Mouse (Mus musculus): ENCODE data around the gene Slc35e3.

Slc35e3 gene

DNA sequence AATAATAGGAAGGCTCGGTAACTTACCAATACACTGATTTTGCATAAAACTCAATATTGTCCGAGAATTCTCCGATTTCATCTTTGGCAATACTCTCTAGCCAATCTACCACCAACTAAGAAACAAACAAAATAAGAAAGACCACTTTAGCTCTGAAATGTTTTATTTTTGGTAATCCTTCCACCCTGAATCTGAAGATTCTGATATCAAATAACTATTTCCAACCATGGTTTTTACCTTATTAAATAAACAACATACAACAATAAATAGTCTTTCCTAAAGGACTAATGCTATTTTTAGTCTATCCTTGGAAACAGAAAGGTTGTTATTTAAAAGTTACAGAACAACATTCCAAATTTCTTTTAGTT lies 30.9 kb upstream of the Slc35e3 start:
- CTCF ChIA-PET, result no interaction called here

DNA sequence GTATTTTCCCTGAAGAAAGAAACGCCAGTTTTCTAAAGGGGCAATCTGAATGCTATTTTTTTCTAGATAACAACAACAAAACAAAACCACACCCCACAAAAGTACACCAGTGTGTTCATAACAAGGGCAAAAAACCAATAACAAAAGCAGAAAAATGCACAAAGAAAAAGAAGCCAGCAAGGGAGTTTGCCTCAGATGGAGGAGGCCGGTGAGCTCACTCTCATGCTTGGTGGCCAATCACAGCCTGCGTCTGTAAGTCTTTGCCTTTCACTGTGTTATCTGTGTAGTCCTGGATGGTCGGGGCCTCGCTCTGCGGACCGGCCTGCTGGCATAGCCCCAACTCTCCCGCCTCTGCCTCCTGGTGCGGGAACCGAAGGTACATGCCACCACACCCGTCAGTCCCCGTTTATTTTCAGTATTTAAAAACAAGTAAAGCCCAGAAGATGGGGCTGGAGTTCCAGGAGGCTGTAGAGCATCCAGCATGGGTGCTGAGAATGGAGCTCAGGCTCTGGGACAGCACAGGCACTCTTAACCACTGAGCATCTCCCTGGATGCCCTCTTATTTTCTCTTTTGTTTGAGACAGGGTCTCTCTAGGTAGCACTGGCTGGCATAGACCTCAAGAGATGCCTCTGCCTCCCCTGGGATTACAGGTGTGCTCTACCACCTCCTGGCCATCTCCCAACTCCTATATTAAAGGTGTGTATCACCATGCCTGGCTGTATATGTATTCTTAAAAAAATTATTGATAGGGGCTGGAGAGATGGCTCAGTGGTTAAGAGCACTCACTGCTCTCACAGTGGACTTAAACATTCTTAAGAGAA lies 30.3 kb upstream of the Slc35e3 start:
- CTCF ChIA-PET, result no interaction called here

DNA sequence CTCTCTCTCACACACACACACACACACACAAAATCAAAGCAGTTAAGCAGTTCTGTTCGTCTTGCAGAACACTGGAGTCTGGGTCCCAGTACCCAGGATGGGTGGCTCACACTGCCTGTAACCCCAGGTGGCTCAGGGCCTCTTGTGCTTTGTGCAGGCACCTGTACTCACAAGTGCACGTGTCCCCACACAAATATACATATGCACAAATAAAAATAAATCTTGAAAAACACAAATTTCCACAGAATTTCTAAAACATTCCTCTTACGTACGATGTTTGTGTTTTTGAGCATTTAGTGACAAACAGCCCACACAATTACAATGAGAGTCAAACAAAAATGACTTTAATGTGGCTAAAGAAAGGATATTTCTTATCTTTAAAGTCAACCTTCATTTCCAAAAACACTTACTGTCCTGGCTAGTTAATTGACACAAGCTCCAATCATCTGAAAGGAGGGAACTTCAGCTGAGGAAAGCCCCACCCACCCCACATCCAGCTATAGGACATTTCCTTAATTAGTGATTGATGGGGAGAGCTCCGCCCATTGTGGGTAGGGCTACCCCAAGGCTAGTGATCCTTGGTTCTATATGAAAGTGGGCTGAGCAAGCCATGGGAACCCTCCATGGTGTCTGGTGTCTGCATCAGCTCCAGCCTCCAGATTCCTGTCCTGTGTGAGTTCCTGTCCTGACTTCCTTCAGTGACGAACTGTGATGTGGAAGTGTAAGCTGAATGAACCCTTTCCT lies 29.4 kb upstream of the Slc35e3 start:
- CTCF ChIA-PET, result no interaction called here

DNA sequence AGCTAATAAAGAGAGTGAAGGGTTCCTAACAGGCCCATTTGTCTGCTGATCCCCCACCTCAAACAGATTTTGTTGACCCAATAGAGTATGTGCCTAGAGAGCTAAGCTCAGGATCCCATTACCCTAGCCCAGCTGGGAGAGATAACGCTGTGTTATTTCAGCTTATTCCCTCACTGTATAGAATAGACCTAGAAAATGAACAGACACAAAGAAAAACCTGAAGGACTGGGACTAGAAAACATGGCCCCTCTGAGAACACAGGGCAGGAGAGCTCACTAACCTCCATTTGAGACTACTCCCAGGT lies 28.6 kb upstream of the Slc35e3 start:
- CTCF ChIA-PET, result no interaction called here

DNA sequence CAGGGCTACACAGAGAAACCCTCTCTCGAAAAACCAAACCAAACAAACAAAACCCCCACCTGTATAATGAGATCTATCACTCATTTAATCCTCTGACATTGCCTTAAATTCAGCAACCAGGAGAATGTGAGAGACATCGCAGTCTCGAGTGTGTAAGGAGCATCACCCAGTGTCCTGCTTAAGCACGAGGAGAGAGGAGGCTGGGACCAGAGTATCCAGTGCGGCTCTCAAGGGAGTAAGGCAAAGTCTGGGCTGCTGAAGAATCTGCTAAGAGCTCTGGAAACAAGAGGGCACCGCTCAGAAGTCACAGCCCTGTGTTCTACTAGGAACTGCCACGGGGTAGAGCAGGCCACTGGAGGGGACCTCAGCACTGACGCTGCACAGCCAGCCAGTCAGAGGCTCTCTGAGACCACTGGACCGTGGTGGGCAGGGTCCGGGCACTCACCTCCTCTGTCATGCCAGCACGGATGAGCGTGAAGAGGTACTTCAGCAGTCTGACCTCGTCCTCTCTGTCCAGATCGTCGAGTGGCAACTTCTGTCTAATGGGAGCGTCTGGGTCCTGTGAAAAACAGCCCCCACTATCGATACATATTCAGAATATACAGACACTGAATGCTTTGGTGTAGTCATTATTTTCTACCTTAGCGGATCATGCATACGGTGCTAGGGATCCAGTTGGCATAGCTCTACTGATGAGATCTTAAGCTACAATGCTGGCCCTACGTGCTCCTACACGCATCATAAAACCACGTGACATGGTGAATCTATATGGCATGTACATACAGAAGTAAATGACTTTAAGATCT lies 28.0 kb upstream of the Slc35e3 start:
- CTCF ChIA-PET, result no interaction called here

DNA sequence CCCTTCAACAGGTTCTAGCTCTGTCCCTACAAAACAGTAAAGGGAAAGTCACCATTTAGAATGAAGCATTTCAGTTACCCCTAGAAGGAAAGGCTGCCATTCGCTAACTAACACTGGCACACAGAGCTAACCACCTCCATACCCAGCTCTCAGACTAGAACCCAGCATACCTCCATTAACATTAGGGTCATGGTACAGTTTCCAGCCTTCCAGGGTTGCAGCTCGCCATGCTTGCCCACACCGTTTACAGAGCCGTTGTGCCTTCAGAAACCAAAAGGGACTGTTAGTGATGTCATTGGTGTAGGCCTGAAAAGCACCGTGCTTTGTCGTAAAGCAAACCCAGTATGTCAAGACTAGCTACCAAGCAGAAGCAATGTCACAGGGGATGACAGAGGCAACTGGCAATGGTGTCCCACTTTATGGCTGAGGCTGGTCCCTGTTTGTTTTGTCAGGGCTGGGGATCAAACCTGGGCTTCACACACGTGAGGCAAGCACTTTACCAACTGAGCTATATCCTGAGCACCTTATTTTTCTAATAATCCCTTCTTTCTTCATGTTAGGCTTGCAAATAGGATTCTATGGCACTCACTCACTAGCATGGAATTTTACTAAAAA lies 27.0 kb upstream of the Slc35e3 start:
- CTCF ChIA-PET, result interaction anchor here (0.6 kb wide), 1 partner anchor 41 kb away, joined by 3 read pairs; no protein-coding TSS in a partner anchor

DNA sequence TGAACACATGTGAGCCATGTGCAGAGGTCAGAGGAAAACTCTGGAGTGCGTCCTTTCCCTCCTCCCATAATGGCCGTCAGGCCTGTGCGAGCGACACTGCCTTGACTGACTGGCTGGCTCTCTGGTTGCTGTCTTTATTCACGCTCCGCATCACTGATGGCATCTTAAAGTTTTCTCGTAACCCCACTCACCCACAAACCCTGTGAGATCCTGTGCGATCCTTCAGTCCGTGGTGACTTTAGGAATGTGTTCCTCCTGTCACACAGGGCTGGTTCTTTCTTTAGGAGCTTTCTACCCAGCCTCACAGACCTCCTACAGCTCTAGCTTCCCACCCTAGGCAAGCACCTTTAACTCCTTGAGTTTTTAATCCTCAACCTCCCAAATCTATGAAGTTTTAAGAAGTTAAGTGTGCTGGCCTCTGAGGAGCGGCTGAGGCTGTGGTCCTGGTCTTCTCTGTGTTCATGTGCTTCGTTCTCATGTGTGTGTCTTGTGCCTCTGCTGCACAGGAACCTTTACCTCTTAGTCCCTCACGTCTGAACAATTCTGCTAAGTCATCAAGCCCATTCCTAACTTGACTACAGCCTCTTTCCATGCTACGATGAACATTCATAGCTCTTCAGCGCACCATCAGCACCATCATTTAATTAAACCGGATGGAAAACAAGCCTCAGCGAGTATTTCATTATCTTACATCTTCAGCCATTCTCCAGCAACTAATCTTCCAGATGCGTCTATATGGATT lies 26.4 kb upstream of the Slc35e3 start:
- CTCF ChIA-PET, result interaction anchor here (0.6 kb wide), 1 partner anchor 41 kb away, joined by 3 read pairs; no protein-coding TSS in a partner anchor

DNA sequence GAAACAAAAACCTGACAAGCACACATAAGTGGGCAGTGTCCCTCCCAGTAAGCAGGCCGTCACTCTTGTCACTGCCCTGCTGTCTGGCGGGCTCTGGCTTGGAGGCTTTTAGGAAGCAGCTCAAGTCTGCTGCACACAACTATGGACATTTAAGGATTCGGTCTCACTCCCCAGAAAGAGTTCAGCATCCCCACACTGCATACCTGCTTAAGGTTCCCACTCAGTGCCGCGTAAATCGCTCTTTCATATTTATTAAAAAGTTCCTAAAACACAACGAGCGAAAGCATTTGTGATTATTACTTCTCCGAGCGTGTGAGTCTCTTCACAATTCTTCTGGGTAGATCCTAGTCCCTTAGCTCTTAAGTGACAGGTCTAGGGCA lies 25.0 kb upstream of the Slc35e3 start:
- CTCF ChIA-PET, result interaction anchor here (0.6 kb wide), 1 partner anchor 243 kb away, joined by 3 read pairs; no protein-coding TSS in a partner anchor

DNA sequence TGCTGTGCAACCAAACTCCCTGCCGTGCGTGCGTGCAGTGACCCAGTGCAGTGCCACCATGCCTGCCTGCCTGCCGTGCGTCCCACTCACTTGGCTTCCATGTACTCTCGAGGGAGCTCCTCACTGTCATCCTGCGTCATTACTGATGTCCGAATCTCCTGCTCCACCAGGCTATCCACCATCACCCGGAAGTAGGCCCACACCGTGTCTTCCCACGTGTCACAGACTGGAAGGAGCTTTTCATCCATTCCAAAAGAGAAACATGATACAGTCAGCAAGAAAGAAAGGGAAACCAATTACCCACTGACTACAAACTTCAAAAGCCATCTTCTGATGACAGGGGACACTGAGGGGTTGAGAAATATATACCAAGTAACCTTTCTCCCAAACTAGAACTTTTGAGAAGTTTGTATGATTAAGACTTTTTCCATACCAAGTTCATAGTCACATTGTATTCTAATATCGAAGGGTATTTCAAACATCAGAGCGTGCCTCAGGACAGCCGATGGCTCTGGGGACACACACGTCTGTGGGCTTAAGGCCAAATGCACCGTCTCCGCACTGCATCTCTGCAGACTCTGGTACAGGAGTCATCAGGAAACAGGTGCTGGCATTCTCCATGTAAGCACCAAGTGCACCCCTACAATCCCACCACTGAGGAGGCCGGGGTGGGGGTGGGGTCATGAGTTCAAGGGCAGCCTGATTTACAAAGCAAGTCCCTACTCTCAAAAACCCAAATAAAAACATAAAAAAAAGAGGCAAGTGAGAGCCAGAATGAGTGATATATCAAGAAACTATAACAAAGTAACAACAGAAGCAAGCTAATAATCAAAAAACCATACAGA lies 24.3 kb upstream of the Slc35e3 start:
- CTCF ChIA-PET, result no interaction called here

DNA sequence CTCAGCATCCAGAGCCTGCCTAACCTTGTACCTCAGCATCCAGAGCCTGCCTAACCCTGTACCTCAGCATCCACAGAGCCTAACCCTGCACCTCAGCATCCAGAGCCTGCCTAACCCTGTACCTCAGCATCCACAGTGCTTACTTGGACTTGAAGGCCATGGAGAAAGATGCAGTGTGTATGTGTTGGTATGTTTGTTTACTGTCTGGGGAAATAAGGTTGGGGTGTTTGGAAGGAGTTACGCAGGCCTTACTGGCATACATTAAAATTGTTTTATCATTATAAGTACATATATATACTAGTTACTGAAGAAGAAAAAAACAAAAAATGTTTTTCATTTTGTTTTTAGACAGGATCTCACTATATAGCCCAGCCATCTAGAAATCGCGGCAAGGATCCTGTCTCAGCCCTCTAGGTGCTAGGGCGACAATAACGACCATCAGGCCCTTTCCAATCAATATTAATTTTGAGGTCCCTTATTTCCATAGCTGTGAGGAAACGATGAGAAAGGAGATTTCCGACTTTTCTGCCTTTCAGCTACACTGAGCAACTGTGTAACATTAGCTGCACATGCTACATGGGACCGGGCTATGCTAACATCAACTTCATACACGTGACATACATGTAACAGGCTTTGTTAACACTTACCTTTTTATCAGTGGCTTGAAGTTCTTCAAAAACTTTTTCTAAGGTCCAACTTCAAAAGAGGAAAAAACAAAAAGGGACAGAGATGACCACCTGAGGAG lies 23.5 kb upstream of the Slc35e3 start:
- CTCF ChIA-PET, result no interaction called here

DNA sequence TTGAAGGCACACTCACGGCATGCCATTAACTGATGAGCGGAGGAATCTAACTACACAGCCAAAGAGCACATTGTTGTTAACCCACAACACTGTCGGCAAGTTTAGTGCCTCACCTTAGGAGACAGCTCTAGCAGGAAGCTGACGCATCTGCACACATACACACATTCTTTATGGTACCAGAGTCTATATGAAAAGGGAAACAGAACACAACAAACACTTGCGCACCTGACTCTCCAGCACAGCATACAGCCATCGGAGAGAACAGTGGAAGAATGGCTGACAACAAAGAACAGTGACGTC lies 21.9 kb upstream of the Slc35e3 start:
- CTCF ChIA-PET, result no interaction called here

DNA sequence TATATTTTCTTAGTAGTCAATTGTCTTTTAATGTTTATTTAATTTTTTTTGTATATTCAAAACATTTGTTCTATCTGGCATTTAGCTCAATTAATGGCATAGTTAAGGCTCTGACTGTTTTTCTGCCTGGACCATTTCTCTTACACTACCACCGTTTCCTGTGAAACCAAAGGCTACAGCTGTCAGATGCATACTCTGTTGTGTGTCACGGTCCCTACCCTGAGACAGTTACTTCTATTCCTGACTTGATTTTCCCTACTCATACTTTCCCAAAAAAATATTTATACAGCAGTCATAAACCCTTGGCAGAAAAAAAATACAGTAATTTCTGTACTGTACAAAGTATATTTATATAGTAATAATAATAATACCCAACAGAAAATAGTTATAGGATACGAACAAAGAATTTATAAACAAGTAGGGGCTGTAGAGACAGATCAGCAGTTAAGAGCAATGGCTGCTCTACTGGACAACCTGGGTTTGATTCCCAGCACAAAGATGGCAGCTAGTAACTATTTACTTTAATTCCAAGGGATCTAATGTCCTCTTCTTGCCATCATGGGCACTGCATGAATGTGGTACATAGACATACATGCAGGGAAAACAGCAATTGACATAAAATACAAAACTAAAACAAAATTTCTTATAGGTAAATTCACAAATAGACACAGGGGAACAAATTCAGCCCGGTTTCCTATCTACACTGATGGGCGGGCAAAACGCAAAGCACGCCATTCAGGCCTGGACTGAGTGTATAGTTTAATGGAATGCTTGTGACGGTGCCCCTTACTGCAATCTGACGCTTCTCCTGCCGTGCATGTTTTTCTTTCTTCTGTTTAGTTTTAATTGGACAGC lies 21.3 kb upstream of the Slc35e3 start:
- CTCF ChIA-PET, result no interaction called here

DNA sequence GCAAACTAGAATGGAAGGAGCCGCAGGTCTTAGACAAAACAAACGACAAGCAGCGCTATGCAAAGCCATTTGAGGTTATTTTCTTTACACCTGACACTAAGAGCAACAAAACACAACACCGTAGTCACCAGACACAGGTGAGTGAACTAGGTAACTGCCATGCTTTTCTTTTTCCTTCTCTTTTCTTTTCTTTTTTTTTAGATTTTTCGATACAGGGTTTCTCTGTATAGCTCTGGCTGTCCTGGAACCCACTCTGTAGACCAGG lies 20.7 kb upstream of the Slc35e3 start:
- CTCF ChIA-PET, result no interaction called here

DNA sequence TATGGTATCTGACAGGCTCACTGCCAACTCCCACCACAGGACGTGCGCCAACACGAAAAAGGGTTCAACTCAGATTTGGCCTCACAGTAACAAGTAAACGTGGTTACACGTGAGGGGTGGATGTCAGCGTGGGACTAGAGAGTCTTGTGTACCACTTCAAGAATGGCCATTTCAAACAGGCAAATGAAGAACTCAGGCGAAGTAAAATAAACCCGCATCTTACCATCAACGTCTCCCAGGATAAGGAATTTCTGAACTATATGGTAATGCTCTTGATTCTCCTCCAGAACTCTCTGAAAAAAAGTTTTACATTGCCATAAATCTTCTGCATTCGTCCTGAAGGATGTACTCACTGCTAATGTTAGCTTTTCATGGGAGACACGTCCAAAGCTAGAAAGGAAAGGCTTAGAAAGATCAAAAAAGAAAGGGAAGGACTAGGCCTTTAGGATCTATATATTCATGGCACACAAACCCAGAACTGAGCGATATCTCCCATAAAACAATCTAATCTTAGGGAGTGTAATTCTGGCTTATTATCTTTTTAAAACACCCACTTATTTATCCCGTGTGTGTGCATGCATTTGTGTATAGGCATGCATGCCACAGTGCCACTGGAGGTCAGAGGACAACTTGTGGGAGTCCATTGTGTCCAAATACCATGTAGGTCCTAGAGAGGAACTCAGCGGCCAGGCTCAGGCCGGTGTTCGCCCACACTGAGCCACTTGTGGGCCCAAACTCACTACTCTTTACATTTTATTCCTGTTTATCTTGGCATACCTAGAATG lies 20.1 kb upstream of the Slc35e3 start:
- CTCF ChIA-PET, result no interaction called here

DNA sequence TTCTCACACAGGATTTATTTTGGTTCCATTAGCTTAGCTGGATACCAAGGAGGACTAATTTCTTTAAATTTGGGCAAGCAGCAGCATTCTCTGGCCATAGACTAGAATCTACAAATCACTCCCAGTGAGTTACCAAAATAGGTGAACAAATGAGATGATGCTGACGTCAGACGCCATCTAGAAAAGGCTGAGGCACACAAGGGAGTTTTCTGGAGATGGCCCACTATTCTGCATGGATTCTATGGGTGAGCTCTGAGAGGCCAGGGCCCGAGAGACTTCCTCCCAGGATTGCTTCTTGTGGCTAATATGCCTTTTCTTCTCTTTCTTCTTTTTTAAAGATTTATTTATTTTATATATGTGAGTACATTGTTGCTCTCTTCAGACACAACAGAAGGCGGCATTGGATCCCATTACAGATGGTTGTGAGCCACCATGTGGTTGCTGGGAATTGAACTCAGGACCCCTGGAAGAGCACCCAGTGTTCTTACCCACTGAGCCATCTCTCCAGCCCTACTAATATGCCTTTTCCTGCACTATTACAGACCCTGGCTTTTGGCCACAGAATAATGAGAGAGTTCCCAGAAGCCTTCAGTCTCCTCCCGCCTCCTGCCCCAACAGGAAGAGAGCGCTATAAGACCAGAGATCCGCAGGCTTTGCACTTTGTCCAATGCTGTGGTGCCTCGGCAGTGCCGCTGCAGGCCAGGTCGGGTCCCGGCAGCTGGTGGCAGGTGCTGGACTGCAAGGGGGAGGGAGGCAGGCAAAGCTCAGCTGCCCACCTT lies 19.1 kb upstream of the Slc35e3 start:
- CTCF ChIA-PET, result no interaction called here

DNA sequence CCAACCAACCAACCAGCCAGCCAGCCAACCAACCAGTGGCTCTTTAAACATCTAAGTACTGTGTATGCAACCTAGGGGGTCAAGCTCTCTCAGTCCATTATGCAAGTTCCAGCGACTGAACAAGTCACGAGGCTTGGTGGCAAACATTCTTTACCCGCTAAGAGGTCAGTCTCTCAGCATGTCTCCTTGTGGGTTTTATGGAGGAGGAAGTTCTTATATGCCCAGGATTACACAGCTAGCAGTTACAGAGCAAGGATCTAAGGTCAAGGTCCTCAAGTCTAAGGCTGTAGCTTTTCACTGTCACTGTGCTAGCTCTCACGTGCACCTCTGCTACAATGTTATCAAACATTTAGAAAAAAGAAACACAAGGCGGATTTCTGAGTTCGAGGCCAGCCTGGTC lies 18.4 kb upstream of the Slc35e3 start:
- CTCF ChIA-PET, result no interaction called here

DNA sequence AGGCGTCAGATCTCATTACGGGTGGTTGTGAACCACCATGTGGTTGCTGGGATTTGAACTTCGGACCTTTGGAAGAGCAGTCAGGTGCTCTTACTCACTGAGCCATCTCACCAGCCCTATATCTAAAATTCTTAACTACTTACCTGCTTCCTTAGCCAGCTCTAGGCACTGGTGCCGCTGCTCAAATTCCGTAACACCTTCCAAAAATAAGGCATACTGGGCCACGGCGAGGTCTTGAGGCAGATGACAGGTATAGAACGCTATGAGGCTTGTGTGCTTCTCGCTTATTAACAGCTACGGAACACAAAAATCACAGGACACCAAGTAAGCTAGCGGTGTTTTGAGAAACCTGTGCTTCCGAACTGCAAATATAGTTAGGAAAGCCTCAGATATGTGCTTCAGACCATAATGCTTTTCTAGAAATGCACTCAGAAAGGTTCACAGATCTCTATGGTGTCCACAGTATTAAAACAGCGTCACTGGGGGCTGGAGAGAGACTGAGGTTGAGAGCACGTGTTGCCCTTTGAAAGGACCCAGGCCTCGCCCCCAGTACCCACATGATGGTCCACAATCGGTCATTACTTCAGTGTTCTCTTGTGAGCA lies 17.5 kb upstream of the Slc35e3 start:
- CTCF ChIA-PET, result interaction anchor here (0.7 kb wide), 1 partner anchor 392 kb away, joined by 5 read pairs; no protein-coding TSS in a partner anchor

Measured in spleen, embryonic (tissue).